Mouse (Mus musculus) left cerebral cortex, postnatal 14 days (tissue): ENCODE results near the gene Tmem245. TPM values are rescaled to one million over a fixed set of nuclear protein-coding genes. Genes with fewer than 3 reads are reported as not detected.
A peak's percentile ranks its signal among the peaks of the same experiment; 100 is the strongest.

Experiments
- DNase-seq, 2 experiments: peaks; one replicate each; pipeline ENCODE4 v3.0.0; 2021 to 2022; ENCODE audit warnings: low spot score in 2 of 2, mixed read lengths in 1 of 2
- intact Hi-C: fragments of 180-260 bp; cut with DNase I; formaldehyde crosslinking; loops from one replicate; pipeline ENCODE4 v1.15.1; 2025
- microRNA-seq, 2 experiments: library from miRNA; unstranded; fragments of <30 nt; microRNA quantifications; one replicate each; pipeline ENCODE4 v1.2.0; 2022
- total RNA-seq, 2 experiments: library from RNA; stranded (reverse); gene quantifications; 2 replicates each; pipeline ENCODE4 v1.2.3; 2021

The Tmem245 gene
- total RNA-seq, 2 experiments from 2014 or later = 35.3 to 39.3 TPM

- intact Hi-C loops = no loop called here
- DNase-seq = no peak
These were observed 109.6 kb downstream of the Tmem245 start for GRCm38 (mm10) chr4:56837661-56838060.

GRCm38 (mm10) chr4:56831998-56832397 is 115.2 kb downstream of the Tmem245 start:
- no peak for DNase-seq
- intact Hi-C loops = no loop called here

- DNase-seq = no peak
- intact Hi-C loops = no loop called here
These were observed 116.1 kb downstream of the Tmem245 start for GRCm38 (mm10) chr4:56831013-56831609.

GRCm38 (mm10) chr4:56829511-56829921 is 117.7 kb downstream of the Tmem245 start:
- intact Hi-C loops = no loop called here
- DNase-seq = no peak

- intact Hi-C loops = no loop called here
- DNase-seq = no peak
These were observed 118.3 kb downstream of the Tmem245 start for GRCm38 (mm10) chr4:56828932-56829331.

GRCm38 (mm10) chr4:56824231-56824630 is 123.0 kb downstream of the Tmem245 start:
- intact Hi-C loops = no loop called here
- DNase-seq = no peak

GRCm38 (mm10) chr4:56820017-56820550 is 127.2 kb downstream of the Tmem245 start:
- intact Hi-C loops = no loop called here
- peak; percentile 33 to 66 for DNase-seq

Small RNAs within 50 kb of the gene (microRNA-seq; reads per million reads assigned to microRNA genes)
- 36.4 to 38.0 reads per million in 2 experiments for gene Mir32

Other genes starting within 250 kb of the Tmem245 start
- gene Gm26657, start 207.4 kb downstream of the Tmem245 start, total RNA-seq = not detected
- under 1 TPM in 1 of 2 experiments, not detected in 1; 0.24 TPM for gene Actl7b, start 206.0 kb downstream of the Tmem245 start, total RNA-seq
- not detected for gene Actl7a, start 204.0 kb downstream of the Tmem245 start, total RNA-seq
- gene Elp1, start 145.1 kb downstream of the Tmem245 start, total RNA-seq = 10 to 100 TPM; 70.2 to 74.4 TPM
- 10 to 100 TPM; 21.4 to 22.7 TPM for gene Fam206a, start 145.1 kb downstream of the Tmem245 start, total RNA-seq
- 10 to 100 TPM; 15.0 to 16.0 TPM for gene Ctnnal1, start 82.2 kb downstream of the Tmem245 start, total RNA-seq
- 100 to 1,000 TPM; 153 to 170 TPM for gene Frrs1l, start 43.0 kb upstream of the Tmem245 start, total RNA-seq
- 10 to 100 TPM; 17.9 to 21.3 TPM for gene Epb41l4b, start 196.0 kb upstream of the Tmem245 start, total RNA-seq